Mouse (Mus musculus) right cerebral cortex, postnatal 10 days (tissue): ENCODE measurements at regions not wholly inside any gene's neighbourhood (a gene's known extent, or its start where the extent isn't known, plus 50 kb on each side); places are given as distances from the start of the nearest gene placed in this dataset.

ENCODE experiments used
- DNase-seq, 2 experiments: peaks; one replicate each; pipeline ENCODE4 v3.0.0; 2021; ENCODE audit warnings: low spot score in 2 of 2

DNA sequence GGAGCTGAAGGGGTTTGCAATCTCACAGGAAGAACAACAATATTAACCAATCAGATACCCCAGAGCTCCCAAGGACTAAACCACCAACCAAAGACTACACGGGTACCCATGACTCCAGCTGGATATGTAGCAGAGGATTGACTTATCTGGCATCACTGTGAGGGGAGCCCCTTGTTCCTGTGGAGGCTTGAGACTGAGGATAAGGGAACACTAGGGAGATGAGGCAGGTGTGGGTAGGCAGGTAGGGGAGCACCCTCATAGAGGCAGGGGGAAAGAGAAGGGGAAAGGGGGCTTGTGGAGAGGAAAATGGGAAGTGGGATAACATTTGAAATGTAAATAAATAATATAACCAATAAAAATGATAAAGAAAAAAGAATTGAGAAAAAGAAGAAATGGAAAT is 134.8 kb downstream of the G6pd2 start:
- DNase-seq = no peak

DNA sequence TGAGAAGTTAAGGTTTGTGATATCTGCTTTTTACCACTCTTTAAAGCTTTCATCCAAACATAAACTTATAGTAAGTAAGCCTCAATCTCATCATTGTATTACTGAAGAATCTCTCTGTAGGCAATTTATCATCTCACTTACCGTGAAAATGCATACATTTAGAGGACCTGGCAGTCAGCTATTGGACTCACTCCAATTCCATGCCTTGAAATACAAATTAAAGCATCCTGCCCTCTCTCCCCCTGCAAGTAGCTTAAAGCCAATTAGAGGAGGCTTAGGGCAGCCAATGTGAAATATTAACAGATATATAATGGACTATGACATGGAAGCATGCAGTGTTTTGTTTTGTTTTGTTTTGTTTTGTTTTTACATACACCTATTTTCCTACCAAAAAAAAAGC is 176.6 kb downstream of the G6pd2 start:
- DNase-seq = no peak

DNA sequence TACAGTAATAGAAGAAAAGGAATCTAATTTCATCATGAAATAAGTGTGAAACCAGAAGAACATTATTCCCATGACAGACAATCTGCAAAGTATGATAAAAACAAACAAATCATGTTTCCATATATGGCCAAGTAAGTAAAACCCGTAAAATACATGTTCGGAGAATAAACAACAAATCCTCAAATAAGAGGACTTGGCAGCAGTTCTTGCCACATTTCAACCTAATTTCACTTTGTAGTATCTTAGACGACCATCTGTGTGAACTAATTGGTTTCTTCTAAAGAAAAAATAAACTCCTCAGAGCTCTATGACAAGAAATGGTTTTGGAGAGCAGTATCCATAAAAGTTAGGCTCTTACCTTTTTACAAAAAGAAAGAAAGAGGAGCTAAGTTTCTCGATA is 210.9 kb downstream of the G6pd2 start:
- no peak for DNase-seq

DNA sequence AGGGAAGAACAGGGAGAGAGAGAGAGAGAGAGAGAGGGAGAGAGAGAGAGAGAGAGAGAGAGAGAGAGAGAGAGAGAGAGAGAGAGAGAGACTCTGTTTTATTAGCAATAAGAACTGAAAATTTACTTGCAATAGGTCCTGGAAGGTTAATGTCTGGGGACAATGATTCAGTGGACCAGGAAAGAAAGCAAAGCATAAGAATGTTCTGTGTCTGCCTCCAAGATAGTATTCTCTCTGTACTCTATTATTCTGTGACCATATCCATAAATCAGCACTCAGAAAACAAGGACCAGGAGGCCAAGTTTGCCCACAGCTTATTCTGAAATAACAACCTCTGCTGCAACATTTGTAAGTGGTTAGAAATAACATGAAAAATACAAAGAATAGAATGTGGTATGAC is 211.6 kb downstream of the G6pd2 start:
- no peak for DNase-seq

DNA sequence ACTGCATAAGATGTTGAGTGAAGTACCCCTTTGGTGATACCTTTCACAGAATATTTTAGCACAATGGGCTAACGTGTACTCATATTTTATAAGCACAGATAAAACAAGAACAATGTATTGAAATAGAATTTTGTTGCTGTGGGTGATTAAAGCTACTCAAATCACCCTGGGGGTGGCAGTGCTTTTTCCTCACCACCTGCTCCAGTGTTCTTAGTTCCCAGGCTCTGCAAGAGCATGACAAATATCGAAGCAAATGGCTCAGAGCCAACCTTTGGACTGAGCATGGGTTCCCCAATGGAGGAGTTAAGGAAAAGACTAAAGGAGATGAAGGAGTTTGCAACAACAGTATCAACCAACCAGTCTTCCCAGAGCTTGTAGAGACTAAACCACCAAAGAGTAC is 232.9 kb downstream of the G6pd2 start:
- DNase-seq = no peak

DNA sequence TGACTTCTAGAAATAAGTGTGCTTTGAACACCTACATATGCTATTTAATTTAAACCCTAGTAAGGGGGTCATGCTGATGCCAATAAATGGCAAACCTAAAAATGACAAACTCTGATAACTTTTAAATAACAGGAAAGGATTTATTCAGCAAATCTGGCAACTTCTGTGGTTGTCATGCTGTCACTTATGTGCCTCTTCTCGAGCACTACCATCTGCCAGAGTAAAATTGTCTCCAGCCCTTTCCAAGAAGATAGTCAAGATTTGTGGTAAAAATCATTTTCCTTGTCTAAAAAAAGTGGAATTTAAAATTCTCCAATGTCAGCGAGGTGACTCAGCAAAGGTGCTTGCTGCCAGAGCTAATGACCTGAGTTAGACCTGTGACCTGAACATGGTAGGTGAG is 235.1 kb downstream of the G6pd2 start:
- peak in 1 of 2 experiments; percentile 20 for DNase-seq

DNA sequence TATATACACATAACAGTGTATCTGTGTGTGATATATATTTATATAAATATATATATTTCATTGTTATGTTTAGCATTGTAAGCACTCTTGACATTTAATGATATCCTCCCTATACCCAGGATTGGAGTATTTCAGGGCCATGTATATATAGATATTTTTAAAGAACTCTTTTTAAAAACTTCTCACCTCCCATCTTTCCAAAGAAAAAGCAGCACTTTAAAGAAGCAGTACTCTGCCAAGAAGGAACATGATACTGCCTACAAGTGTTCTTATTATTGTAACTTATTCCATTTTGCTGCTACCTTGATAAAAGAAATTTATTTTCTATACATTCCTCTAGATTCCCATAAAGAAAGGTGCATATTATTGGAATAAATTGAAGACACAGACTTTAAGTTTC is 270.4 kb downstream of the G6pd2 start:
- no peak for DNase-seq

DNA sequence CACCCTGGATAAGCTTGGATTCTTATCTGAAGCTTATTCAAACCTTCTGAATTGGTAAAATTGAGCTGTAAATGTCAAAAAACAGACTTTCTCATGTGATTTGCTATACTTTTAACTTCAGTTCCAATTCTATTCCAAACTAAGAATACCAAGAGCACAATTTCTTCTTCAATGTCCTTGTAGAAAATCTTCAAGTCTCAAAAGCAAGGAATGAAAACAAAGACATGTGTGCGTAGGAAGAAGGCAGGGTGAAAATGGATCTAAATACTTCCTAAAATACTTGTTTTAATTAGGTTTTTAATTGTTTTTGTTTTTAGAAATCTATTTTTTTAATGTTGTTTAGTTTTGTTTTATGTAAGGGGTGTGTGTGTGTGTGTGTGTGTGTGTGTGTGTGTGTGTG is 280.9 kb downstream of the G6pd2 start:
- DNase-seq = no peak

DNA sequence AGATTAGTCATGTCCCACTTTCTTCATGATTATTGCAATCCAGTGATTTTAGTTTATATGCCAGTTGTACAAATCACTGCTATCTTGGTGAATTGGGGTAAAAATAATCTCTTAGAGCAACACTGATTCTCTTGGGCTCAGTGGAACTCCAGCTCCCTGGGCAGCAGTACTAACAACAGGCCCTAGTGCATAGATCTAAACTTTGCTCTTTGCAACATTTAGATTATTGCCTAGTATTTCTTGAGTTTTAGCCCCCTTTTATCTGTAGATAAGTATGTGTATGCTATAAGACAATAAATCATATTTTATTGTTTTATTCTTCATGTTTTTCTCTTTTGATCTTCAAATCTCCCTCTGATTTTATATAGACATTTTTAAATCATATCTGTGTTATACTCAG is 287.4 kb downstream of the G6pd2 start:
- no peak for DNase-seq

DNA sequence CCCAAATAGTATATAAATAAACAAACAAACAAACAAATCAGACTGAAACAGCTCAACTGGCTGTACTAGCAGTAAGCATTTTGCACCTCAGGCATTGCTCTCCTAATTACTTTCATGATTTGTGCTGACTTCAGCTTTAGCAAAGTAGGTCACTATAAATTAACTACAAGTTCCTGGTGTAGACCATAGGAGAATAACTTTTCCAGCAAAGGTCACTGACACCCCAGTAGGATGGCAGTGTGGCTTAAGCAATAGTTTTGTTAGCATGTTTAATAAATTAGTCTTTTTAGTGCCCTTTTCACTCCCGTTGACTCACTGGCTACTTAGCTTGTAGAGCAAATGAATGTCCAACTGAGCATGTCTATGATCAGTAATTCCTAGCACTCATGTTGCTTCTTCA is 304.6 kb downstream of the G6pd2 start:
- no peak for DNase-seq

DNA sequence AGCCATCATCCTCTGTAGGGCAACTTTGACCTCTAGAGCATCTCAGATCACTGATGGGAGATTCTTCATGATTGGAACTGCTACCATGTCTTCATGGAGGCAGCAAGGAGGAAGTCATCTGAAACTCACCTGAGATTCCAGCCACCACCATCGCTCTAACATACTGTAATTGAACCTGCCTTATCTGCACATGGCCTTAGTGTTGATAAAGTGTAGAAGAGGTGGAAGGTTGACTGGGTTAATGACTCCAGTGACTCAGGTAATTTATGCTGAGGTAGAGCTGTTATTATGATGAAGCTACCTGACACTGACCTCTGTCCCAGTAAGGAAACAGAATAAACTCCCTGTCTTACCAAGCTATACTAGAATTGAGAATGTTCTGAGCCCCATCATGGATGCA is 305.0 kb downstream of the G6pd2 start:
- no peak for DNase-seq

DNA sequence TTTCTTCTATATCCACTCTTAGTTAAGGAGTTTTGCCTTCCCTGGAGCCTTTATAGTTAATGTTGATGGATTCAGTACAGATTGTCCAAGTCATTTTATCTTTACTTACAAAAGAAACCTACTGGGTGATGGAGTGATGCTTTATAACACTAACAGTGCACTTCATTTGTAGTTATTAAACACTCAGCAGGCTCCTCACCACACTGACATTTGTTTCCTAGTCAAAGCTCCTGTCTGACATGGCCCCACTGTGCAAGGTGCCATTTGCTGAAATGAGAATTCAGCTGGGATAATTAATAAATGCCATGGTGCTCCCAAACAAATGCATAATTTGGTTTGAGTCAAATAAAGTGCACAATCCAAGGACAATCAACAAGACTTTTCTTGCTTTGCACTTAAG is 336.6 kb downstream of the G6pd2 start:
- DNase-seq = no peak

DNA sequence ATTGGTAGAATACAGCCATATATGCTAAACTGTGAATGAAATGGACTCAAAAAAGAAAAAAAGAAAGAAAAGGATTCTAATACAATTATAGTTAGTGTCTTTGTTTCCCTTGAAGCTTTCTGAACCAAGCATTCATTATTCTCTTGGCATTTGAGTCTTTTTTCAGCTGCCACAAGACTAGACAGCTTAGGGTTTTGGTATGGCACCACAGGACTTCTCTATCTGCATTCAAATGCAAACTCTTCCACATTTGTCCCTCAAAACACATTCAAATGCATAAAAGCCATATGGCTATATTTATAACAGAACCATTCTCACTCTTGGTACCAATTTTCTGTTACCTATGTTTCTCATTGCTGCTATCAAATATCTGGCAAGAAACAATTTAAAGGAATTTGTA is 338.8 kb downstream of the G6pd2 start:
- DNase-seq = no peak

DNA sequence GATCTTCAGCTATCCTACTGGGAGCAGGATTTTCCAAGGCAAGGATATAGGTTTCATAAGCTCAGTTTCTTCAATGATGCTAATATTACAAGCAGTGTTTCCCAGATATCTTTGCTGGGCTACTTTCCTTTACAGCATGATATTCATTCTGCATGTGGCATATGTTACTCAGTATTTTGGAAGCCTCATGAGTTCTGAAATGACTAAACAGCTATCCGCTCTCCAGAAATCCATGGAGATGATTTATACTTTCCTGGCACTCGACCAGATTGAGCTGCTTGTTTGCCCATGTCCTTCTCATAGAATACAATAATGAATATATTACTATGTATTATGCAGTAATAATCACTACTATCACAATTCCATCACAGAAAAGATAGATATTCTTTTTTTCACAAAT is 351.9 kb downstream of the G6pd2 start:
- peak; percentile 32 to 38 for DNase-seq

DNA sequence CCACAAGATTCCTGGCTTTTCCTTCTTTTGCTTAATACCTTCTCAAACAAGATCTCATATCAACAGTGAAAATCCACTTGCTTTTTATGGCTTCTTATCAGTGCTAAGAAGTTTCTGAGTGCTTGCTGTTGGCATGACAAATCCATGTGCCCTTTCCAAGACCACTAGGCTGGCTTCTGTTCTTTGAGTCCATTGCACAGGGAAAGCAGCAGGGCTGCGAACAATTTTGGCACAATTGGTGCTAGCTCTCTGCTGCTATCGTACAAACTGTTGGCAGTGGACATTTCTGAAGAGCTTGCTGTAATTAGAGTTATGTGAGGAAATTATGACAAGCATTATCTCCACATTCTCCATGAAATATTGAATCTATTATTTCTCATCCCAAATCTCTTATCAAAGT is 383.5 kb downstream of the G6pd2 start:
- no peak for DNase-seq

DNA sequence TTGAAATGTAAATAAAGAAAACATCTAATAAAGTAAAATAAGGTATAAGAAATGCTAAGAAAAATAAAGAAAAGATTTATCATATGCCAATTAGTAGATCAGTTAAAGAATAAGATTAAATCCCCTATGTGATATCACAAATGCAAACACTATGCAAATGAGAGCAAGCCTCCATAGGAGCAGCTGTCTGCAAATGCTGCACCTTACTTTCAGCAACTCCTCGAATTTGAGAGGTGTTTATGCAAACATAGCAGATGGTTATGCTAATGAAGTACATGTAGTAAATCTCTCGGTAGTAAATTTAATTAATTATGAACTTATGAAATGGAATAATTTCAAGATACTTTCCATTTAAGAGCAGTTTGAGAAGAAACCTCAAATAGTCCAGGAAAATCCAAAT is 396.8 kb downstream of the G6pd2 start:
- DNase-seq = no peak
